In the genomic region with DNA sequence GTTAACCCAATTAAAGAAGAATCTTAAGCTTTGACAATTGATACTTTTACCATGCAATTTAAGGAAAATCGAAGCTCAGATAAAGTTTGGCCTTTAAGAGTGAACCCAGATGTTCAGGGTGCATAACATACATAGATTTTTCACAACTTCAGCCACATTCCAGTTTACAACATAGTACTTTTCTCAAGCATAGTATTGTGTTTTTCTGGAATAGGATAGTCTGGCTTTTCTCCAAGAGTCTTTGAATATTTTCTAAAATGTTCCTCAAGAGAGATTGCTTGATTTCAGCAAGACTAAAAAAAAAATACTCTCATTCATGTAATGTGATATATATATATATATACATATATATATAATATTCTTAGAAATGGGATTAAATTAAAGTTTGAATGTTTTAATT, we compare ENCODE assay signal across 20 mouse cellular contexts. TPM values are rescaled to one million over a fixed set of nuclear protein-coding genes. Genes with fewer than 3 reads are reported as not detected.
"Had no signal": no experiment of that assay in that cellular context is flagged by ENCODE, and none has a peak within 500 bp of the region (broad histone marks: within the 10 kb centered on the region; RNA-seq: fewer than 3 reads in every experiment).

No protein-coding gene starts in this region.

- H3K9me3 ChIP-seq: liver, embryonic 15.5 days; megakaryocyte, embryonic 14.5 days; midbrain, embryonic 13.5 days; midbrain, embryonic 15.5 days; neural tube, embryonic 12.5 days had no signal

- H3K27ac ChIP-seq: liver, embryonic 15.5 days; macrophage; midbrain, embryonic 13.5 days; midbrain, embryonic 15.5 days; neural tube, embryonic 12.5 days had no signal

- H3K4me1 ChIP-seq: liver, embryonic 15.5 days; midbrain, embryonic 15.5 days; neural tube, embryonic 12.5 days had no signal

- H3K4me3 ChIP-seq: liver, embryonic 15.5 days; megakaryocyte, embryonic 14.5 days; midbrain, embryonic 13.5 days; midbrain, embryonic 15.5 days; neural tube, embryonic 12.5 days had no signal

- DNase-seq: liver, postnatal 0 days; lung, adult 2 months; lung, postnatal 14 days; right cerebral cortex, adult 18-20 months; right cerebral cortex, postnatal 25 days; right cerebral cortex, postnatal 4 days; spleen, adult 18-20 months; thymus, adult 18-20 months; thymus, postnatal 14 days; thymus, postnatal 36 days had no signal

- H3K4me2 ChIP-seq: liver, embryonic 15.5 days; midbrain, embryonic 11.5 days; midbrain, embryonic 13.5 days; midbrain, embryonic 15.5 days; neural tube, embryonic 12.5 days had no signal

- H3K36me3 ChIP-seq: liver, embryonic 15.5 days; midbrain, embryonic 13.5 days; midbrain, embryonic 15.5 days; neural tube, embryonic 12.5 days had no signal

- ATAC-seq: liver, postnatal 0 days; midbrain, embryonic 13.5 days; midbrain, embryonic 15.5 days had no signal

- H3K9ac ChIP-seq: liver, embryonic 15.5 days; liver, postnatal 0 days; midbrain, embryonic 13.5 days; midbrain, embryonic 15.5 days; neural tube, embryonic 12.5 days had no signal

- H3K27me3 ChIP-seq: liver, embryonic 15.5 days; megakaryocyte, embryonic 14.5 days; midbrain, embryonic 13.5 days; midbrain, embryonic 15.5 days; neural tube, embryonic 12.5 days had no signal

RNA-seq across cellular contexts. Expression of gene Col28a1, which starts 27.7 kb away (rescaled TPM):
- total RNA-seq: megakaryocyte progenitor cell, adult 5-6 weeks; neutrophil, adult 5-6 weeks had no signal
- polyA plus RNA-seq: macrophage; midbrain, embryonic 11.5 days; thymus, postnatal 0 days had no signal
